26 mouse cellular contexts compared by ENCODE assay signal in the genomic region with DNA sequence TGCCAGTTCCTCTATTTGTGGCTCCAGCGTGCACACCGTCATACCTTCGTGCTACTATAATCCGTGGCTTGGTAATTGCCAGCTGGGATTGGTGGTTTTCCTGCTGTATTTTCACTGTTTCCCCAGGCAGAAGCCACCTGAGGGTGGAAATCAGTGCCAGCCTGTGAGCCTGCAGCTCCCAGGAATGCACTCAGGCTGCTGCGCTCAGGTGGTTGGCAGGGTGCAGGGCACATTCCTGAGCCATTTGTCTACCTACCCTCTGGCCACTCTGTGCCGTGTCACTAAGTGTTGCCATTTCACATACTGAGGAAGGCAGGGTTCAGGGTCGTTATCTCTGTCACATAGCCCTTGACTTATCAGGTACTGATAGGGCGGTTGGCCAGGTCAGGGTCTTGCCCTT.
DNase-seq lines count a peak whose midpoint lies in the region; ATAC-seq and TF ChIP-seq lines count a peak whose summit lies in the region.
"Had no signal": no experiment of that assay in that cellular context is flagged by ENCODE, and none has a peak within 500 bp of the region (broad histone marks: within the 10 kb centered on the region; RNA-seq: fewer than 3 reads in every experiment).

No protein-coding gene starts in this region.

- H3K36me3 ChIP-seq in liver, postnatal 0 days (replicated peaks; ENCODE audit: insufficient read depth, low read length), result no peaks in the 10 kb centered on the region
- H3K36me3 ChIP-seq in forebrain, embryonic 11.5 days (ENCODE audit: control insufficient read depth, insufficient read depth, low read length), result no peaks in the 10 kb centered on the region
- H3K36me3 ChIP-seq: forebrain, embryonic 15.5 days; liver, embryonic 13.5 days; midbrain, embryonic 13.5 days; neural tube, embryonic 13.5 days had no signal

- TF ChIP-seq CTCF in liver, postnatal 0 days (IDR thresholded peaks at IDR 0.05; ENCODE audit: low read depth), result no peak

- no peak overlapping the region for H3K4me3 ChIP-seq in liver, postnatal 0 days (ENCODE audit: low read depth, low read length)
- H3K4me3 ChIP-seq in forebrain, embryonic 11.5 days (ENCODE audit: low read depth, low read length), result no peak overlapping the region
- H3K4me3 ChIP-seq: embryonic facial prominence, embryonic 12.5 days; forebrain, embryonic 15.5 days; heart, adult 2 months; heart, embryonic 12.5 days; liver, embryonic 13.5 days; midbrain, embryonic 13.5 days; neural tube, embryonic 13.5 days had no signal

- TF ChIP-seq EP300 in liver, postnatal 0 days (IDR thresholded peaks at IDR 0.05; ENCODE audit: low read depth), result no peak

- H3K4me1 ChIP-seq in liver, postnatal 0 days (ENCODE audit: insufficient read depth), result no peaks in the 10 kb centered on the region
- no peaks in the 10 kb centered on the region for H3K4me1 ChIP-seq in forebrain, embryonic 11.5 days (replicated peaks; ENCODE audit: control insufficient read depth, insufficient read depth, low read length)

- no peak overlapping the region for H3K27ac ChIP-seq in liver, postnatal 0 days (ENCODE audit: low read depth)
- H3K27ac ChIP-seq in forebrain, embryonic 11.5 days (ENCODE audit: low read depth, low read length), result no peak overlapping the region
- H3K27ac ChIP-seq: embryonic facial prominence, embryonic 12.5 days; forebrain, embryonic 15.5 days; heart, adult 2 months; hindbrain, embryonic 14.5 days; liver, embryonic 13.5 days; macrophage; midbrain, embryonic 13.5 days; neural tube, embryonic 13.5 days; stomach, postnatal 0 days had no signal

- no peaks in the 10 kb centered on the region for H3K27me3 ChIP-seq in liver, postnatal 0 days (ENCODE audit: insufficient read depth, low read length)
- H3K27me3 ChIP-seq in forebrain, embryonic 11.5 days (ENCODE audit: control insufficient read depth, insufficient read depth, low read length), result no peaks in the 10 kb centered on the region
- H3K27me3 ChIP-seq: embryonic facial prominence, embryonic 12.5 days; forebrain, embryonic 15.5 days; heart, embryonic 12.5 days; liver, embryonic 13.5 days; midbrain, embryonic 13.5 days; neural tube, embryonic 13.5 days had no signal

- WGBS in liver, postnatal 0 days (ENCODE audit: insufficient replicate concordance), result 70% methylated on average over 8 of the region's 8 CpGs
- WGBS in forebrain, embryonic 11.5 days, result 93% methylated on average over 8 of the region's 8 CpGs

- H3K9ac ChIP-seq in liver, postnatal 0 days (replicated peaks), result no peak overlapping the region
- no peak overlapping the region for H3K9ac ChIP-seq in forebrain, embryonic 11.5 days (ENCODE audit: low read length)
- H3K9ac ChIP-seq: embryonic facial prominence, embryonic 12.5 days; forebrain, embryonic 15.5 days; heart, embryonic 12.5 days; hindbrain, embryonic 14.5 days; liver, embryonic 13.5 days; midbrain, embryonic 13.5 days; neural tube, embryonic 13.5 days had no signal

- peak; percentile 21; the same call in 1 of the 2 replicates for ATAC-seq in liver, postnatal 0 days
- ATAC-seq in forebrain, embryonic 11.5 days (replicated peaks; ENCODE audit: low FRiP score), result no peak
- ATAC-seq: forebrain, embryonic 15.5 days; intestine, postnatal 0 days; midbrain, embryonic 13.5 days had no signal

- DNase-seq in cerebellum, adult 18-20 months, result peak; percentile 49 to 50
- DNase-seq in cerebellum, adult 9-10 months, result no peak
- DNase-seq in liver, postnatal 0 days, result no peak
- no peak for DNase-seq in liver
- DNase-seq in lung, postnatal 14 days, result peak; percentile 33
- DNase-seq in forebrain, embryonic 11.5 days (ENCODE audit: low spot score), result no peak
- DNase-seq in layer of hippocampus, adult 8-10 months (ENCODE audit: low spot score in 2 of 2), result no peak
- DNase-seq: adrenal gland, postnatal 14 days; embryo, embryonic 11 days; heart, adult 2 months; heart, postnatal 4 days; kidney, adult 9 months; kidney, postnatal 10 days; liver, embryonic 13.5 days; right cerebral cortex, postnatal 4 days; thymus, adult 18-20 months; thymus, postnatal 36 days had no signal

- no peaks in the 10 kb centered on the region for H3K9me3 ChIP-seq in liver, postnatal 0 days (ENCODE audit: low read length)
- no peaks in the 10 kb centered on the region for H3K9me3 ChIP-seq in forebrain, embryonic 11.5 days (ENCODE audit: control insufficient read depth, low read length)
- H3K9me3 ChIP-seq: embryonic facial prominence, embryonic 12.5 days; forebrain, embryonic 15.5 days; heart, embryonic 12.5 days; liver, embryonic 13.5 days; midbrain, embryonic 13.5 days; neural tube, embryonic 13.5 days had no signal

- H3K4me2 ChIP-seq in liver, postnatal 0 days (ENCODE audit: low read depth, low read length), result no peak overlapping the region
- H3K4me2 ChIP-seq in forebrain, embryonic 11.5 days (ENCODE audit: low read depth, low read length, severe bottlenecking), result no peak overlapping the region
- H3K4me2 ChIP-seq: embryonic facial prominence, embryonic 12.5 days; forebrain, embryonic 15.5 days; heart, embryonic 12.5 days; hindbrain, embryonic 14.5 days; liver, embryonic 13.5 days; midbrain, embryonic 13.5 days; neural tube, embryonic 13.5 days had no signal

Comparison
In these comparisons a context has a peak if more than half of its experiments do, and no peak if none do; other contexts are left out.
1. DNase-seq: peak in cerebellum, adult 18-20 months (2 of 2) and lung, postnatal 14 days (single experiment); none in cerebellum, adult 9-10 months (single experiment), liver, postnatal 0 days (single experiment), liver (single experiment), forebrain, embryonic 11.5 days (single experiment) and layer of hippocampus, adult 8-10 months (0 of 2).